Mouse (Mus musculus) bone marrow, adult 2 months (tissue): ENCODE data around the gene Cpox.

Experiments used
- CTCF ChIP-seq: fragments of 200-500 bp; IDR thresholded peaks from 2 replicates; pipeline ENCODE4 v1.5.1; 2011; ENCODE audit warnings: low read length, control low read depth; ENCODE audit not compliant: control insufficient read depth, insufficient read depth
- POLR2A ChIP-seq: fragments of 200-500 bp; IDR thresholded peaks from 2 replicates; pipeline ENCODE4 v1.6.1; 2011; ENCODE audit warnings: low read depth, mild to moderate bottlenecking, control low read depth, low read length, borderline replicate concordance; ENCODE audit not compliant: control insufficient read depth

- no peak for TF ChIP-seq CTCF
- no peak for TF ChIP-seq POLR2A
Observed at GRCm38 (mm10) chr16:58672396-58672795, 2.3 kb downstream of the Cpox start.
